ENCODE assay signal across 21 mouse cellular contexts in genomic region chr5:121632804-121633203, GRCm38 (mm10). TPM values are rescaled to one million over a fixed set of nuclear protein-coding genes. Genes with fewer than 3 reads are reported as not detected.
A peak's percentile ranks its signal among the peaks of the same experiment; 100 is the strongest.
DNase-seq lines count a peak whose midpoint lies in the region; ATAC-seq and TF ChIP-seq lines count a peak whose summit lies in the region.
"Had no signal": no experiment of that assay in that cellular context is flagged by ENCODE, and none has a peak within 500 bp of the region (broad histone marks: within the 10 kb centered on the region; RNA-seq: fewer than 3 reads in every experiment).

No protein-coding gene starts in this region.

- no peak for TF ChIP-seq CTCF in hindbrain, postnatal 0 days (IDR thresholded peaks at IDR 0.05; ENCODE audit: low read depth)
- no peak for TF ChIP-seq CTCF in midbrain, postnatal 0 days (IDR thresholded peaks at IDR 0.05)

- WGBS in hindbrain, embryonic 11.5 days, result 49% methylated on average over 3 of the region's 3 CpGs
- WGBS in hindbrain, postnatal 0 days, result 44% methylated on average over 3 of the region's 3 CpGs
- WGBS in midbrain, embryonic 12.5 days, result 36% methylated on average over 3 of the region's 3 CpGs
- WGBS in midbrain, postnatal 0 days, result 26% methylated on average over 3 of the region's 3 CpGs

- peak; percentile 10 for DNase-seq in hindbrain, embryonic 11.5 days (ENCODE audit: low spot score)
- no peak for DNase-seq in hindbrain, postnatal 0 days (ENCODE audit: low spot score)
- DNase-seq in midbrain, postnatal 0 days (ENCODE audit: low spot score), result no peak
- DNase-seq in retina, postnatal 1 day, result peak; percentile 64
- no peak for DNase-seq in heart, postnatal 10 days
- DNase-seq: adrenal gland, adult 8-10 months; adrenal gland, postnatal 36 days; cerebellum, adult 18-20 months; cerebellum, adult 9-10 months; cerebellum, postnatal 14 days; gastrocnemius, postnatal 10 days; gastrocnemius, postnatal 36 days; heart, adult 2 months had no signal

- no peak overlapping the region for H3K9ac ChIP-seq in hindbrain, embryonic 11.5 days (ENCODE audit: low read depth, low read length)
- H3K9ac ChIP-seq in hindbrain, postnatal 0 days (replicated peaks; ENCODE audit: low read length), result no peak overlapping the region
- no peak overlapping the region for H3K9ac ChIP-seq in midbrain, embryonic 12.5 days (replicated peaks)
- no peak overlapping the region for H3K9ac ChIP-seq in midbrain, postnatal 0 days (replicated peaks; ENCODE audit: low read length, poor library complexity, severe bottlenecking)
- H3K9ac ChIP-seq: heart, embryonic 13.5 days had no signal

- no peak for TF ChIP-seq POLR2A in myocyte (IDR thresholded peaks at IDR 0.05; ENCODE audit: insufficient read length, low read depth)

- no peak overlapping the region for H3K4me3 ChIP-seq in hindbrain, embryonic 11.5 days (ENCODE audit: low read depth, low read length)
- no peak overlapping the region for H3K4me3 ChIP-seq in hindbrain, postnatal 0 days (ENCODE audit: low read length)
- H3K4me3 ChIP-seq in midbrain, embryonic 12.5 days, result no peak overlapping the region
- H3K4me3 ChIP-seq in midbrain, postnatal 0 days (ENCODE audit: low read depth, low read length), result no peak overlapping the region
- H3K4me3 ChIP-seq in myocyte, result no peak overlapping the region
- H3K4me3 ChIP-seq: heart, adult 2 months; heart, embryonic 10.5 days; heart, embryonic 13.5 days had no signal

- intact Hi-C loops in heart, postnatal 10 days (cut with DNase I), result no loop called here

- H3K79me2 ChIP-seq in myocyte (ENCODE audit: control insufficient read depth, insufficient read depth), result no peaks in the 10 kb centered on the region

- no peak overlapping the region for H3K4me2 ChIP-seq in hindbrain, embryonic 11.5 days (replicated peaks; ENCODE audit: low read depth, low read length)
- no peak overlapping the region for H3K4me2 ChIP-seq in hindbrain, postnatal 0 days (ENCODE audit: low read depth, low read length)
- H3K4me2 ChIP-seq in midbrain, embryonic 12.5 days (replicated peaks), result no peak overlapping the region
- no peak overlapping the region for H3K4me2 ChIP-seq in midbrain, postnatal 0 days (ENCODE audit: low read depth, low read length, poor library complexity, severe bottlenecking)
- H3K4me2 ChIP-seq in myocyte (ENCODE audit: low read depth), result no peak overlapping the region
- H3K4me2 ChIP-seq: heart, embryonic 13.5 days had no signal

- no peaks in the 10 kb centered on the region for H3K36me3 ChIP-seq in hindbrain, embryonic 11.5 days (ENCODE audit: control insufficient read depth, insufficient read depth, low read length)
- H3K36me3 ChIP-seq in hindbrain, postnatal 0 days (ENCODE audit: insufficient read depth, low read length), result no peaks in the 10 kb centered on the region
- no peaks in the 10 kb centered on the region for H3K36me3 ChIP-seq in midbrain, embryonic 12.5 days
- no peaks in the 10 kb centered on the region for H3K36me3 ChIP-seq in midbrain, postnatal 0 days (ENCODE audit: insufficient read depth, low read length)
- H3K36me3 ChIP-seq in myocyte (ENCODE audit: control insufficient read depth, insufficient read depth), result no peaks in the 10 kb centered on the region
- H3K36me3 ChIP-seq: heart, embryonic 13.5 days had no signal

- no peak for ATAC-seq in hindbrain, embryonic 11.5 days (ENCODE audit: low FRiP score)
- ATAC-seq in hindbrain, postnatal 0 days, result no peak
- no peak for ATAC-seq in midbrain, embryonic 12.5 days (ENCODE audit: low FRiP score, low read depth)
- no peak for ATAC-seq in midbrain, postnatal 0 days (ENCODE audit: low FRiP score)
- ATAC-seq: activated CD4-positive, CD25-positive, alpha-beta regulatory T cell, adult 4 months; CD4-positive, CD25-positive, alpha-beta regulatory T cell, adult 4 months; forebrain, embryonic 16.5 days; intestine, postnatal 0 days had no signal

- no peaks in the 10 kb centered on the region for H3K27me3 ChIP-seq in hindbrain, embryonic 11.5 days (ENCODE audit: control insufficient read depth, insufficient read depth, low read length)
- H3K27me3 ChIP-seq in hindbrain, postnatal 0 days (ENCODE audit: insufficient read depth, low read length), result no peaks in the 10 kb centered on the region
- H3K27me3 ChIP-seq in midbrain, embryonic 12.5 days, result no peaks in the 10 kb centered on the region
- H3K27me3 ChIP-seq in midbrain, postnatal 0 days (ENCODE audit: insufficient read depth, low read length), result no peaks in the 10 kb centered on the region
- H3K27me3 ChIP-seq in myocyte (ENCODE audit: control insufficient read depth, insufficient read depth, insufficient read length), result no peaks in the 10 kb centered on the region
- H3K27me3 ChIP-seq: heart, embryonic 13.5 days had no signal

- H3K4me1 ChIP-seq in hindbrain, embryonic 11.5 days (replicated peaks; ENCODE audit: control insufficient read depth, insufficient read depth, low read length), result no peaks in the 10 kb centered on the region
- H3K4me1 ChIP-seq in hindbrain, postnatal 0 days (ENCODE audit: insufficient read depth, low read length), result no peaks in the 10 kb centered on the region
- peaks cover 6% of the 10 kb centered on the region; the same call in 1 of the 2 replicates for H3K4me1 ChIP-seq in midbrain, embryonic 12.5 days
- no peaks in the 10 kb centered on the region for H3K4me1 ChIP-seq in midbrain, postnatal 0 days (ENCODE audit: insufficient read depth, low read length)
- H3K4me1 ChIP-seq: heart, embryonic 13.5 days had no signal

- H3K9me3 ChIP-seq in hindbrain, embryonic 11.5 days (ENCODE audit: control insufficient read depth, low read length), result no peaks in the 10 kb centered on the region
- H3K9me3 ChIP-seq in hindbrain, postnatal 0 days (ENCODE audit: low read length), result no peaks in the 10 kb centered on the region
- no peaks in the 10 kb centered on the region for H3K9me3 ChIP-seq in midbrain, embryonic 12.5 days
- no peaks in the 10 kb centered on the region for H3K9me3 ChIP-seq in midbrain, postnatal 0 days (ENCODE audit: low read length)
- H3K9me3 ChIP-seq: heart, embryonic 10.5 days; heart, embryonic 13.5 days had no signal

- no peak overlapping the region for H3ac ChIP-seq in myocyte (ENCODE audit: control insufficient read depth, insufficient read length)

- 0 out of 2 replicates have a peak overlapping the region, but pooled peaks have one; percentile 0 for H3K27ac ChIP-seq in hindbrain, embryonic 11.5 days (ENCODE audit: low read depth, low read length)
- H3K27ac ChIP-seq in hindbrain, postnatal 0 days, result no peak overlapping the region
- peak overlapping the region; percentile 60; the same call in 1 of the 2 replicates for H3K27ac ChIP-seq in midbrain, embryonic 12.5 days (replicated peaks)
- no peak overlapping the region for H3K27ac ChIP-seq in midbrain, postnatal 0 days (ENCODE audit: low read depth, low read length)
- H3K27ac ChIP-seq: heart, adult 2 months; heart, embryonic 10.5 days; heart, embryonic 13.5 days had no signal

TF ChIP-seq in myocyte, 11 proteins besides CTCF, POLR2A, EP300 and RAD21:
- TF ChIP-seq MYOG (IDR thresholded peaks at IDR 0.05; ENCODE audit: control insufficient read depth in 1 of 3, insufficient read depth in 1 of 3, insufficient read length in 2 of 3, low read depth in 2 of 3) (peak in 2 of 3 experiments; percentile 31 to 55), MYOD1 (IDR thresholded peaks at IDR 0.05; ENCODE audit: control insufficient read depth in 1 of 3, insufficient read length in 2 of 3, low read depth in 2 of 3) (no peak)

RNA-seq across cellular contexts. Expression of gene Acad12, which starts 14.1 kb away (rescaled TPM):
- 1.8 and 2.8 TPM in 2 replicates for polyA plus RNA-seq in hindbrain, embryonic 11.5 days (2014; fragmentation: Nextera tagmentation; extraction: Ambion mirVana)
- total RNA-seq in hindbrain, postnatal 0 days (2014; rRNA removed), result 1.7 and 3.7 TPM in 2 replicates
- 1.6 and 2.2 TPM in 2 replicates for polyA plus RNA-seq in hindbrain, postnatal 0 days (2015; fragmentation: Nextera tagmentation; extraction: Ambion mirVana)
- polyA plus RNA-seq in midbrain, embryonic 12.5 days (2016; fragmentation: Nextera tagmentation; extraction: Ambion mirVana), result 1.3 and 1.7 TPM in 2 replicates
- total RNA-seq in midbrain, postnatal 0 days (2014; rRNA removed), result 2.0 and 2.1 TPM in 2 replicates
- 1.8 and 2.1 TPM in 2 replicates for polyA plus RNA-seq in midbrain, postnatal 0 days (2015; fragmentation: Nextera tagmentation; extraction: Ambion mirVana)
- 2.1 TPM for polyA plus RNA-seq in myocyte (2012; fragmentation: generic; extraction: Trizol)
- total RNA-seq in heart, postnatal 10 days (2021), result 10 to 100 TPM; 24.3 to 31.0 TPM

RNA-seq across cellular contexts. Expression of gene Acad10, which starts 27.5 kb away (rescaled TPM):
- polyA plus RNA-seq in hindbrain, embryonic 11.5 days (2014; fragmentation: Nextera tagmentation; extraction: Ambion mirVana), result 2.1 and 2.5 TPM in 2 replicates
- total RNA-seq in hindbrain, postnatal 0 days (2014; rRNA removed), result 0.72 and 5.1 TPM in 2 replicates
- 1.2 and 1.4 TPM in 2 replicates for polyA plus RNA-seq in hindbrain, postnatal 0 days (2015; fragmentation: Nextera tagmentation; extraction: Ambion mirVana)
- 1.9 and 2.3 TPM in 2 replicates for polyA plus RNA-seq in midbrain, embryonic 12.5 days (2016; fragmentation: Nextera tagmentation; extraction: Ambion mirVana)
- 1.7 TPM in 2 replicates for total RNA-seq in midbrain, postnatal 0 days (2014; rRNA removed)
- polyA plus RNA-seq in midbrain, postnatal 0 days (2015; fragmentation: Nextera tagmentation; extraction: Ambion mirVana), result 1.3 and 1.4 TPM in 2 replicates
- polyA plus RNA-seq in myocyte (2012; fragmentation: generic; extraction: Trizol), result 4.7 TPM
- 10 to 100 TPM; 13.7 to 16.0 TPM for total RNA-seq in heart, postnatal 10 days (2021)

RNA-seq across cellular contexts. Expression of gene Brap, which starts 27.6 kb away (rescaled TPM):
- polyA plus RNA-seq in hindbrain, embryonic 11.5 days (2014; fragmentation: Nextera tagmentation; extraction: Ambion mirVana), result 36.8 and 38.8 TPM in 2 replicates
- total RNA-seq in hindbrain, postnatal 0 days (2014; rRNA removed), result 41.2 and 41.7 TPM in 2 replicates
- polyA plus RNA-seq in hindbrain, postnatal 0 days (2015; fragmentation: Nextera tagmentation; extraction: Ambion mirVana), result 43.5 and 44.0 TPM in 2 replicates
- polyA plus RNA-seq in midbrain, embryonic 12.5 days (2016; fragmentation: Nextera tagmentation; extraction: Ambion mirVana), result 49.0 and 51.5 TPM in 2 replicates
- 47.3 and 48.2 TPM in 2 replicates for total RNA-seq in midbrain, postnatal 0 days (2014; rRNA removed)
- 43.5 and 43.6 TPM in 2 replicates for polyA plus RNA-seq in midbrain, postnatal 0 days (2015; fragmentation: Nextera tagmentation; extraction: Ambion mirVana)
- polyA plus RNA-seq in myocyte (2012; fragmentation: generic; extraction: Trizol), result 40.9 TPM
- 10 to 100 TPM; 28.2 to 35.2 TPM for total RNA-seq in heart, postnatal 10 days (2021)

RNA-seq across cellular contexts. Expression of gene Aldh2, which starts 39.2 kb away (rescaled TPM):
- 36.0 and 63.3 TPM in 2 replicates for polyA plus RNA-seq in hindbrain, embryonic 11.5 days (2014; fragmentation: Nextera tagmentation; extraction: Ambion mirVana)
- 87.7 and 106 TPM in 2 replicates for total RNA-seq in hindbrain, postnatal 0 days (2014; rRNA removed)
- polyA plus RNA-seq in hindbrain, postnatal 0 days (2015; fragmentation: Nextera tagmentation; extraction: Ambion mirVana), result 150 and 157 TPM in 2 replicates
- 92.5 and 94.1 TPM in 2 replicates for polyA plus RNA-seq in midbrain, embryonic 12.5 days (2016; fragmentation: Nextera tagmentation; extraction: Ambion mirVana)
- 104 TPM in 2 replicates for total RNA-seq in midbrain, postnatal 0 days (2014; rRNA removed)
- 139 and 147 TPM in 2 replicates for polyA plus RNA-seq in midbrain, postnatal 0 days (2015; fragmentation: Nextera tagmentation; extraction: Ambion mirVana)
- 210 TPM for polyA plus RNA-seq in myocyte (2012; fragmentation: generic; extraction: Trizol)
- total RNA-seq in heart, postnatal 10 days (2021), result 100 to 1,000 TPM; 114 to 134 TPM

Comparison
In these comparisons a context has a peak if more than half of its experiments do, and no peak if none do; other contexts are left out.
1. DNase-seq: peak in hindbrain, embryonic 11.5 days (single experiment) and retina, postnatal 1 day (single experiment); none in hindbrain, postnatal 0 days (single experiment), midbrain, postnatal 0 days (single experiment) and heart, postnatal 10 days (0 of 2).
2. H3K27ac ChIP-seq: peak in hindbrain, embryonic 11.5 days (single experiment) and midbrain, embryonic 12.5 days (single experiment); none in hindbrain, postnatal 0 days (single experiment) and midbrain, postnatal 0 days (single experiment).